Mouse (Mus musculus) intestine, postnatal 0 days (tissue): ENCODE results near the gene Pcx. TPM values are rescaled to one million over a fixed set of nuclear protein-coding genes. Genes with fewer than 3 reads are reported as not detected.

Source experiments
- ATAC-seq: fragments of 200-750 bp; cut with Nextera tagmentation; 2 replicates; pipeline ENCODE4 v1.8.0; 2017; ENCODE audit warnings: mild to moderate bottlenecking, moderate TSS enrichment, moderate library complexity
- H3K27ac ChIP-seq: fragments of 300-500 bp; sonication (generic); 2 replicates; pipeline ENCODE4 v1.5.1; 2014; ENCODE audit warnings: mild to moderate bottlenecking, low read depth, low read length, moderate library complexity
- H3K27me3 ChIP-seq: fragments of 300-500 bp; sonication (generic); replicated peaks from 2 replicates; pipeline ENCODE4 v1.6.1; 2014; ENCODE audit warnings: low read length, mixed read lengths; ENCODE audit not compliant: control insufficient read depth, insufficient read depth
- H3K36me3 ChIP-seq: fragments of 300-500 bp; sonication (generic); 2 replicates; pipeline ENCODE4 v1.6.1; 2014; ENCODE audit warnings: mild to moderate bottlenecking, moderate library complexity; ENCODE audit not compliant: control insufficient read depth, insufficient read depth
- H3K4me1 ChIP-seq: fragments of 300-500 bp; sonication (generic); replicated peaks from 2 replicates; pipeline ENCODE4 v1.6.1; 2014; ENCODE audit warnings: antibody characterized with exemption, low read length, mixed read lengths; ENCODE audit not compliant: control insufficient read depth, insufficient read depth
- H3K4me2 ChIP-seq: fragments of 300-500 bp; sonication (generic); replicated peaks from 2 replicates; pipeline ENCODE4 v1.6.1; 2014; ENCODE audit warnings: low read depth, mild to moderate bottlenecking, moderate library complexity
- H3K4me3 ChIP-seq: fragments of 300-500 bp; sonication (generic); 2 replicates; pipeline ENCODE4 v1.5.1; 2014; ENCODE audit warnings: low read depth, low read length
- H3K9ac ChIP-seq: fragments of 300-500 bp; sonication (generic); 2 replicates; pipeline ENCODE4 v1.6.1; 2014; ENCODE audit warnings: mild to moderate bottlenecking, low read depth, low read length
- H3K9me3 ChIP-seq: fragments of 300-500 bp; sonication (generic); 2 replicates; pipeline ENCODE4 v1.6.1; 2016; ENCODE audit warnings: mixed run types; ENCODE audit not compliant: control insufficient read depth
- CTCF ChIP-seq: sonication (generic); IDR thresholded peaks from 2 replicates; pipeline ENCODE4 v1.5.1; 2016; ENCODE audit warnings: low read depth, mild to moderate bottlenecking, control low read depth, antibody characterized with exemption, moderate library complexity
- WGBS: fragments of 180-500 bp; shearing (Covaris S2); extraction: QIAGEN DNeasy Blood & Tissue Kit; methylation state at CpG from one replicate; pipeline ENCODE4 v1.1.7; 2014; 5-methylcytosine and 5-hydroxymethylcytosine counted together
- polyA plus RNA-seq: library from polyadenylated mRNA; unstranded; fragments of >200 nt; fragmentation: Nextera tagmentation; extraction: Ambion mirVana; gene quantifications from 2 replicates; pipeline ENCODE4 v1.2.1, GENCODE M21; 2015

The Pcx gene
- polyA plus RNA-seq, 1 experiment from 2014 or later, result 6.1 TPM

GRCm38 (mm10) chr19:4610109-4610508, 99.8 kb downstream of the Pcx start:
- Histone ChIP-seq H3K27ac (no peak overlapping the region), H3K4me1 (peaks cover 3% of the 10 kb centered on the region; the same call in 1 of the 2 replicates), H3K27me3 (no peaks in the 10 kb centered on the region), H3K4me3 (no peak overlapping the region), H3K9me3 (no peaks in the 10 kb centered on the region), H3K9ac (no peak overlapping the region), H3K4me2 (no peak overlapping the region; the same call in 1 of the 2 replicates), H3K36me3 (peaks cover 25% of the 10 kb centered on the region; the same call in 1 of the 2 replicates)
- no peak for TF ChIP-seq CTCF
- no peak for ATAC-seq
- WGBS, result 53% methylated on average over 4 of the region's 4 CpGs

- H3K9me3 ChIP-seq, result no peaks in the 10 kb centered on the region
- no peak for ATAC-seq
- no peak overlapping the region for H3K4me2 ChIP-seq
- H3K4me1 ChIP-seq, result peaks cover 3% of the 10 kb centered on the region; the same call in 1 of the 2 replicates
- H3K27ac ChIP-seq, result no peak overlapping the region
- H3K9ac ChIP-seq, result no peak overlapping the region
- 75% methylated on average over 19 of the region's 19 CpGs for WGBS
- H3K27me3 ChIP-seq, result no peaks in the 10 kb centered on the region
- TF ChIP-seq CTCF, result no peak
- peaks cover 25% of the 10 kb centered on the region; the same call in 1 of the 2 replicates for H3K36me3 ChIP-seq
- no peak overlapping the region for H3K4me3 ChIP-seq
Measured at GRCm38 (mm10) chr19:4612181-4612961, 102.1 kb downstream of the Pcx start.

GRCm38 (mm10) chr19:4613464-4614304, 103.4 kb downstream of the Pcx start:
- H3K9me3 ChIP-seq, result no peaks in the 10 kb centered on the region
- H3K4me1 ChIP-seq, result peaks cover 3% of the 10 kb centered on the region; the same call in 1 of the 2 replicates
- H3K36me3 ChIP-seq, result peaks cover 25% of the 10 kb centered on the region; the same call in 1 of the 2 replicates
- peak overlapping the region; percentile 79 for H3K4me3 ChIP-seq
- H3K4me2 ChIP-seq, result peak overlapping the region; percentile 98
- ATAC-seq, result no peak
- no peaks in the 10 kb centered on the region for H3K27me3 ChIP-seq
- peak overlapping the region; percentile 69; the same call in 1 of the 2 replicates for H3K9ac ChIP-seq
- TF ChIP-seq CTCF, result no peak
- 0 out of 2 replicates have a peak overlapping the region, but pooled peaks have one; percentile 75 for H3K27ac ChIP-seq
- WGBS, result 84% methylated on average over 33 of the region's 33 CpGs

GRCm38 (mm10) chr19:4614305-4615150, 104.3 kb downstream of the Pcx start:
- 29% methylated on average over 30 of the region's 49 CpGs for WGBS
- no peak for TF ChIP-seq CTCF
- Histone ChIP-seq H3K9ac (peak overlapping the region; percentile 69), H3K9me3 (no peaks in the 10 kb centered on the region), H3K27ac (peak overlapping the region; percentile 75), H3K27me3 (no peaks in the 10 kb centered on the region), H3K4me1 (peaks cover 3% of the 10 kb centered on the region; the same call in 1 of the 2 replicates), H3K36me3 (peaks cover 25% of the 10 kb centered on the region; the same call in 1 of the 2 replicates), H3K4me3 (peak overlapping the region; percentile 79), H3K4me2 (peak overlapping the region; percentile 98)
- ATAC-seq, result peak; percentile 51

- peak; percentile 80 for ATAC-seq
- Histone ChIP-seq H3K27me3 (no peaks in the 10 kb centered on the region), H3K4me1 (no peaks in the 10 kb centered on the region; the same call in 1 of the 2 replicates), H3K4me3 (peak within 1 kb of the TSS; percentile 79), H3K36me3 (peaks cover 25% of the 10 kb centered on the region; the same call in 1 of the 2 replicates), H3K9me3 (no peaks in the 10 kb centered on the region), H3K27ac (peak within 1 kb of the TSS; percentile 75), H3K4me2 (peak within 1 kb of the TSS; percentile 98), H3K9ac (peak within 1 kb of the TSS; percentile 69)
- TF ChIP-seq CTCF, result peak; percentile 33; the same call in 1 of the 2 replicates
- WGBS, result under 1% methylated on average over 58 of the region's 87 CpGs
Measured at GRCm38 (mm10) chr19:4615151-4616093, 105.2 kb downstream of the Pcx start, which contains the start of gene Lrfn4. Gene Lrfn4, minus strand, starts transcription at chr19:4615667.
